Mouse (Mus musculus) central nervous system, embryonic 18 days (tissue): ENCODE data around the gene Gm11559. TPM values are rescaled to one million over a fixed set of nuclear protein-coding genes. Genes with fewer than 3 reads are reported as not detected.

ENCODE experiments used
- polyA plus RNA-seq: library from polyadenylated mRNA; depleted of rRNA; stranded (reverse); fragments of >200 nt; gene quantifications from 2 replicates; pipeline ENCODE4 v1.2.3, GENCODE M21; 2012; rRNA removed

Gene Gm11559
- polyA plus RNA-seq: not detected in 2 replicates

GRCm38 (mm10) chr11:99864176-99864575, at the start of gene Gm11559:
Gene Gm11559 (plus strand): TSS chr11:99864476.

GRCm38 (mm10) chr11:99815566-99815965, 48.7 kb upstream of the Gm11559 start, which contains the start of gene Gm11564:
Gene Gm11564 (minus strand): TSS chr11:99815666.

GRCm38 (mm10) chr11:99837966-99838365, 26.3 kb upstream of the Gm11559 start, which contains the start of gene 2300003K06Rik:
Gene 2300003K06Rik (minus strand): TSS chr11:99838066.

GRCm38 (mm10) chr11:99851508-99851907, 12.8 kb upstream of the Gm11559 start, which contains the start of gene Krtap4-16:
Gene Krtap4-16 (minus strand): TSS chr11:99851608.

GRCm38 (mm10) chr11:99857617-99858016, 6.7 kb upstream of the Gm11559 start, which contains the start of gene Gm11568:
Gene Gm11568 (plus strand): TSS chr11:99857917.

GRCm38 (mm10) chr11:99873089-99873488, 8.8 kb downstream of the Gm11559 start, which contains the start of gene Krtap9-1:
Gene Krtap9-1 (plus strand): TSS chr11:99873389.

GRCm38 (mm10) chr11:99878887-99879286, 14.6 kb downstream of the Gm11559 start, which contains the start of gene Gm11567:
Gene Gm11567 (plus strand): TSS chr11:99879187.

GRCm38 (mm10) chr11:99907620-99908019, 43.3 kb downstream of the Gm11559 start, which contains the start of gene Krtap31-1:
Gene Krtap31-1 (plus strand): TSS chr11:99907920.

GRCm38 (mm10) chr11:99914451-99914850, 50.2 kb downstream of the Gm11559 start, which contains the start of gene Gm11565:
Gene Gm11565 (plus strand): TSS chr11:99914751.

Other genes with a start within 250 kb of the Gm11559 start
- not detected in 2 replicates for gene Krtap2-4, start 249.6 kb upstream of the Gm11559 start, polyA plus RNA-seq
- gene Gm11562, start 244.0 kb upstream of the Gm11559 start, polyA plus RNA-seq: not detected in 2 replicates
- not detected in 2 replicates for gene Krtap4-1, start 236.2 kb upstream of the Gm11559 start, polyA plus RNA-seq
- gene Krtap4-2, start 229.4 kb upstream of the Gm11559 start, polyA plus RNA-seq: not detected in 2 replicates
- gene Krtap4-7, start 220.4 kb upstream of the Gm11559 start, polyA plus RNA-seq: not detected in 2 replicates
- gene Gm11555, start 214.2 kb upstream of the Gm11559 start, polyA plus RNA-seq: not detected in 2 replicates
- not detected in 2 replicates for gene Gm11563, start 205.5 kb upstream of the Gm11559 start, polyA plus RNA-seq
- gene Krtap4-6, start 198.5 kb upstream of the Gm11559 start, polyA plus RNA-seq: not detected in 2 replicates
- gene Gm14190, start 173.7 kb upstream of the Gm11559 start, polyA plus RNA-seq: not detected in 2 replicates
- gene Gm14180, start 130.2 kb upstream of the Gm11559 start, polyA plus RNA-seq: not detected in 2 replicates
- gene Gm11595, start 91.6 kb upstream of the Gm11559 start, polyA plus RNA-seq: not detected in 2 replicates
- gene Krtap4-8, start 83.8 kb upstream of the Gm11559 start, polyA plus RNA-seq: not detected in 2 replicates
- not detected in 2 replicates for gene Krtap4-9, start 79.3 kb upstream of the Gm11559 start, polyA plus RNA-seq
- gene Gm11596, start 71.0 kb upstream of the Gm11559 start, polyA plus RNA-seq: not detected in 2 replicates
- gene Gm11569, start 65.5 kb upstream of the Gm11559 start, polyA plus RNA-seq: 0.07 TPM in 1 of 2 replicates, not detected in the other
- not detected in 2 replicates for gene Gm11554, start 60.0 kb upstream of the Gm11559 start, polyA plus RNA-seq
- not detected in 2 replicates for gene Krtap4-13, start 54.6 kb upstream of the Gm11559 start, polyA plus RNA-seq
- not detected in 2 replicates for gene Gm11564, start 48.8 kb upstream of the Gm11559 start, polyA plus RNA-seq
- gene 2300003K06Rik, start 26.4 kb upstream of the Gm11559 start, polyA plus RNA-seq: not detected in 2 replicates
- not detected in 2 replicates for gene Krtap4-16, start 12.9 kb upstream of the Gm11559 start, polyA plus RNA-seq
- gene Gm11568, start 6.6 kb upstream of the Gm11559 start, polyA plus RNA-seq: not detected in 2 replicates
- not detected in 2 replicates for gene Krtap9-1, start 8.9 kb downstream of the Gm11559 start, polyA plus RNA-seq
- not detected in 2 replicates for gene Gm11567, start 14.7 kb downstream of the Gm11559 start, polyA plus RNA-seq
- 0.13 TPM in 1 of 2 replicates, not detected in the other for gene Krtap31-1, start 43.4 kb downstream of the Gm11559 start, polyA plus RNA-seq
- not detected in 2 replicates for gene Gm11565, start 50.3 kb downstream of the Gm11559 start, polyA plus RNA-seq
- not detected in 2 replicates for gene Krtap31-2, start 71.8 kb downstream of the Gm11559 start, polyA plus RNA-seq
- not detected in 2 replicates for gene Krtap9-5, start 84.0 kb downstream of the Gm11559 start, polyA plus RNA-seq
- not detected in 2 replicates for gene Krtap29-1, start 114.6 kb downstream of the Gm11559 start, polyA plus RNA-seq
- not detected in 2 replicates for gene Krtap16-1, start 122.1 kb downstream of the Gm11559 start, polyA plus RNA-seq
- gene Krtap17-1, start 129.5 kb downstream of the Gm11559 start, polyA plus RNA-seq: 0.52 and 0.53 TPM in 2 replicates
- gene Krt33a, start 151.7 kb downstream of the Gm11559 start, polyA plus RNA-seq: 0.04 TPM in 1 of 2 replicates, not detected in the other
- 0.11 TPM in 1 of 2 replicates, not detected in the other for gene Krt33b, start 165.4 kb downstream of the Gm11559 start, polyA plus RNA-seq
- gene Krt34, start 177.1 kb downstream of the Gm11559 start, polyA plus RNA-seq: not detected in 2 replicates
- not detected in 2 replicates for gene Krt31, start 186.1 kb downstream of the Gm11559 start, polyA plus RNA-seq
- 0.08 TPM in 1 of 2 replicates, not detected in the other for gene Krt32, start 223.8 kb downstream of the Gm11559 start, polyA plus RNA-seq
- gene Krt35, start 231.8 kb downstream of the Gm11559 start, polyA plus RNA-seq: not detected in 2 replicates
- 0.04 TPM in 1 of 2 replicates, not detected in the other for gene Krt36, start 241.2 kb downstream of the Gm11559 start, polyA plus RNA-seq